Mouse (Mus musculus) heart, postnatal 0 days (tissue): ENCODE results near the gene Fam120c.

ENCODE experiments used
- CTCF ChIP-seq: IDR thresholded peaks from 2 replicates; pipeline ENCODE4 v1.5.1; 2016; ENCODE audit warnings: antibody characterized with exemption, control low read depth, low read depth
- EP300 ChIP-seq: IDR thresholded peaks from 2 replicates; pipeline ENCODE4 v1.6.1; 2016; ENCODE audit warnings: antibody characterized with exemption, low read depth

DNA sequence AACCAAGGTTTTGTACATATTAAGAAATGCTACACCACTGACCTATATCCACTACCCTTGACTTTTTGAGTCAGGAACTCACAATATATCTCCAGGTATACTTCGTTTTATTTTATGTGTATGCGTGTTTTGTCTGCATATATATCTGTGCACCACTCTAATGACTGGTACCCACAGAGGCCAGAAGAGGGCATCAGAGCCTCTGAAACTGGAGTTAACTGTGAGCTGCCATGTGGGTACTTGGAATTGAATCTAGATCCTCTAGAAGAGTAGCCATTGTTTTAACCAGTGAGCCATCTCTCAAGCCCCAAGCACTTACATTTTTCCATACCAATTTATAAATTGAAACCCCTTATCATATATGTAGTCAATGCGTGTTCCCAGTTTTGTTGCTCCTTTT, 144.2 kb downstream of the Fam120c start:
- TF ChIP-seq CTCF (no peak), EP300 (no peak)
